Mouse (Mus musculus): ENCODE measurements at regions not wholly inside any gene's neighbourhood (a gene's known extent, or its start where the extent isn't known, plus 50 kb on each side); places are given as distances from the start of the nearest gene placed in this dataset.

DNA sequence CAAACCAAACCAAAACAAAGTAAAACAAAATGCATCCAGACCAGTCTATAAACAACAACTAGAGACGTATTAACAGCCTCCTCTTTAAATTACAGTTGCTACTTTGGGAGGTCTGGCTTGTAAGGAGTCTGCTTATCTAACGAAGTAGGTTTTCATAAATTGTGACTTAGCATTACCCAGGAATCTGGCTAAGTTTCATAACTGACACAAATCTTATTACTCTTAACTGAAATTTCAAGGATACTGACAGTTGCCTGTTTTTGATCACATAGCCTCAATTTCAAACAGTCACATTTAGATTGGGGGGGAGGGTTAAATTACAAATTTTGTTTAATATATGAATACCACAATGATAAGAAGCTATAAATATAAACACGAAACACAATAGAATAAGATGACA, 2097.5 kb downstream of the 9330182O14Rik start:
- H3K4me2 ChIP-seq: no peak overlapping the region
- no peaks in the 10 kb centered on the region for H3K9me3 ChIP-seq (replicated peaks)
- 47% methylated on average over 3 of the region's 3 CpGs for WGBS (ENCODE audit: insufficient replicate concordance)
- no peak for ATAC-seq (ENCODE audit: insufficient read depth)
- no peak overlapping the region for H3K4me3 ChIP-seq (replicated peaks)
- no peak overlapping the region for H3K27ac ChIP-seq (replicated peaks)
- H3K4me1 ChIP-seq (replicated peaks): no peaks in the 10 kb centered on the region
- H3K27me3 ChIP-seq: no peaks in the 10 kb centered on the region
- H3K9ac ChIP-seq: no peak overlapping the region
- H3K36me3 ChIP-seq (replicated peaks): no peaks in the 10 kb centered on the region

- Histone ChIP-seq H3K27me3 (no peaks in the 10 kb centered on the region), H3K4me1 (replicated peaks) (no peaks in the 10 kb centered on the region), H3K36me3 (replicated peaks) (no peaks in the 10 kb centered on the region), H3K4me3 (replicated peaks) (no peak overlapping the region), H3K27ac (replicated peaks) (no peak overlapping the region), H3K9me3 (replicated peaks) (no peaks in the 10 kb centered on the region), H3K4me2 (no peak overlapping the region), H3K9ac (no peak overlapping the region)
- no peak for ATAC-seq (ENCODE audit: insufficient read depth)
- WGBS (ENCODE audit: insufficient replicate concordance): 72% methylated on average over 1 of the region's 1 CpGs
Observed at GRCm38 (mm10) chr15:42246812-42247211, 2112.6 kb downstream of the 9330182O14Rik start.

GRCm38 (mm10) chr15:42252730-42253330, 2118.7 kb downstream of the 9330182O14Rik start:
- Histone ChIP-seq H3K27ac (replicated peaks) (no peak overlapping the region), H3K9me3 (replicated peaks) (no peaks in the 10 kb centered on the region), H3K4me2 (no peak overlapping the region), H3K36me3 (replicated peaks) (no peaks in the 10 kb centered on the region), H3K4me1 (replicated peaks) (no peaks in the 10 kb centered on the region), H3K9ac (no peak overlapping the region), H3K4me3 (replicated peaks) (no peak overlapping the region), H3K27me3 (no peaks in the 10 kb centered on the region)
- ATAC-seq (ENCODE audit: insufficient read depth): no peak
- 57% methylated on average over 2 of the region's 2 CpGs for WGBS (ENCODE audit: insufficient replicate concordance)

DNA sequence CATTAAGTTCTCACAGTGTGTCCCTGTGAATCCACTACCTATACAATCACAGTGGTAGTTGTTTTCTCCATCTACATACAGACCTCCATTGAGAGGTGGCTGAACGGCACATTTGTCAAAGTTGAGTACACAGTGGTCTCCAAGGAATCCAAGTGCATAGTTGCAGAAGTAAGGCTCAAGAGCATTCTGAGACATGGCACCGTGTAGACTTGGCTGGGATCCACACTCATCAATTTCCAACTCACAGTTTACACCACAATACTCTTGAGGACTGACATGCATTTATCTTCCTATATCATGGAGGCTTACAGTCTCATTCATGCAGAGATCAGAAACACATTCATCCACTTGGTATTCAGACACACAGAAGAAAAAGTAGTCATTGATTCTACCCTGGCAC, 2122.2 kb downstream of the 9330182O14Rik start:
- H3K27me3 ChIP-seq: no peaks in the 10 kb centered on the region
- WGBS (ENCODE audit: insufficient replicate concordance): 65% methylated on average over 2 of the region's 2 CpGs
- H3K36me3 ChIP-seq (replicated peaks): no peaks in the 10 kb centered on the region
- H3K4me1 ChIP-seq (replicated peaks): no peaks in the 10 kb centered on the region
- ATAC-seq (ENCODE audit: insufficient read depth): no peak
- no peaks in the 10 kb centered on the region for H3K9me3 ChIP-seq (replicated peaks)
- H3K4me2 ChIP-seq: no peak overlapping the region
- no peak overlapping the region for H3K4me3 ChIP-seq (replicated peaks)
- H3K9ac ChIP-seq: no peak overlapping the region
- H3K27ac ChIP-seq (replicated peaks): no peak overlapping the region

DNA sequence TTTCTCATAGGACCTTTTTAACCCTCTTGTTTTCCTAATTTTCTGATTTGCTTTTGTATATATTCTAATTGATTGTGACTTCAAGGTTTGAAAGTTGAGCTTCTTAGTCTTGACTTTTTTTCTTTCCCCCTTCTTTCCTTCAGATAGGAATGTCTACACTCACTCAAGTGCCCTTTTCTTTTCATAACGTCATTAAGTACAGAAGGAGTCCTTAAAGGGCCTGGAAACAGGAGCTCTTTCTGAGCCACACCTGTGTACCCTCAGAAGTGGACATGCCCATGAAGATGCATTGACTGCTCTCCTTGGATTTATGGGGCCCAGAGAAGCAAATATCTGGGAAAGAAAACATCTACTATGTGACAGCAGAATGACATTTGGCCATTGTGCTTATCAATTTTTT, 2141.0 kb downstream of the 9330182O14Rik start:
- 36% methylated on average over 1 of the region's 1 CpGs for WGBS (ENCODE audit: insufficient replicate concordance)
- no peak overlapping the region for H3K4me3 ChIP-seq (replicated peaks)
- no peak overlapping the region for H3K27ac ChIP-seq (replicated peaks)
- ATAC-seq (ENCODE audit: insufficient read depth): no peak
- H3K36me3 ChIP-seq (replicated peaks): no peaks in the 10 kb centered on the region
- H3K27me3 ChIP-seq: no peaks in the 10 kb centered on the region
- H3K9ac ChIP-seq: no peak overlapping the region
- no peaks in the 10 kb centered on the region for H3K4me1 ChIP-seq (replicated peaks)
- no peaks in the 10 kb centered on the region for H3K9me3 ChIP-seq (replicated peaks)
- no peak overlapping the region for H3K4me2 ChIP-seq

DNA sequence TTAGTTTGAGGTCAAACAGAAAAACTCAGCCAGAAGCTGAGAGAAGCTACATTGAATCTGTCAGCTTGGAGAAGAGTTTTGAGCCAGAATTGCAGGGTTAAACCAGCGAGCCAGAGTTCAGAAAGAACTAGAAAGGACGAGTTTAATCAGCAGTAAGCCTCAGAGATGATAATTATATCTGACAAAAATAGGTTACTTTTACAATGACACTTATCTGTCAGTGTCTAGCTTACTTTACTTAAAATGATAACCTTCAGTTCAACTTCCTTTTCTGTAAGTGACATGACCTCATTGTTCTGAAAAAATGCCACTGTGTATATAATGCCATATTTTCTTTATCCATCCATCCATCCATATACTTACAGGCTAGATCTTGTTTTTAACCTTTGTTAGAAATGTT, 2143.1 kb downstream of the 9330182O14Rik start:
- H3K9me3 ChIP-seq (replicated peaks): no peaks in the 10 kb centered on the region
- WGBS (ENCODE audit: insufficient replicate concordance): 44% methylated on average over 2 of the region's 2 CpGs
- H3K9ac ChIP-seq: no peak overlapping the region
- H3K4me1 ChIP-seq (replicated peaks): no peaks in the 10 kb centered on the region
- no peak overlapping the region for H3K4me3 ChIP-seq (replicated peaks)
- no peaks in the 10 kb centered on the region for H3K36me3 ChIP-seq (replicated peaks)
- no peak overlapping the region for H3K27ac ChIP-seq (replicated peaks)
- ATAC-seq (ENCODE audit: insufficient read depth): no peak
- no peaks in the 10 kb centered on the region for H3K27me3 ChIP-seq
- H3K4me2 ChIP-seq: no peak overlapping the region

DNA sequence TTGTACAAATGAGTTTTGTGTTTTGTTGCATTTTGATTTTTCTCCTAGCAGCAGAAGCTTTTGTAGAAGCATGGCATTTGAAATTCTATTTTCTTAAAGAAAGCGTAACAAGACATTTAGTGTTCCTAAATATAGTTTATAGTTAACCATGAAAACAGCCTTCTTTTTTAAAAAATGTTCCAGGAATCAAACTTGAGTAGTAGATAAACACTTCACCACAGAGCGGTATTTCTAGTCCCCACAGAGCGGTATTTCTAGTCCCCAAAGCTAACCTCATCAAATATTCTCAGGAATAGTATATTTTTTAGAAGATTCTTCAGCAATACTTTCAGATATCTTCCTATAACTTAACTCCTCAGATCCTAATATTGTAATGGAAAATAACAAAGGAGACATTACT, 2146.6 kb downstream of the 9330182O14Rik start:
- no peak for ATAC-seq (ENCODE audit: insufficient read depth)

DNA sequence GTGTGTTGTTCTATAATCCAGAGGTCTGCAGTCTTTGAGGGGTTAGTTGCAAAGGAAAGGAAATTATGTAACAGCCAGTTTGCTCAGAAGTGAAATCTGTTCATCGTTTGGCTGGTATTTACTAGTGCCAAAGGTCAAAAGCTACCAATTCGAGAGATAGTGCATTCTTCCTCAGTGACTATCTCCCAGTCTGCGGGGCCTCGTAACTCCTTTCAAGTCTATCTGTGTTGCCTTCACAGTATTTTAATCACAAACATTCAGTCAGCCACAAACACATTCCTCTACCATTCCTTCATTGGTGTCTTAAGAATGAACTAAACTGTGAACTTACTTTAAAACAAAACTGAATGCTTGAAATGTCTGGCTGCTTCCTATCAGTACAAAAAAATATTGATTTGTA, 2162.2 kb downstream of the 9330182O14Rik start:
- H3K27me3 ChIP-seq: no peaks in the 10 kb centered on the region
- WGBS (ENCODE audit: insufficient replicate concordance): 43% methylated on average over 4 of the region's 4 CpGs
- no peak overlapping the region for H3K27ac ChIP-seq (replicated peaks)
- H3K4me1 ChIP-seq (replicated peaks): no peaks in the 10 kb centered on the region
- H3K9ac ChIP-seq: no peak overlapping the region
- ATAC-seq (ENCODE audit: insufficient read depth): no peak
- no peaks in the 10 kb centered on the region for H3K36me3 ChIP-seq (replicated peaks)
- no peak overlapping the region for H3K4me3 ChIP-seq (replicated peaks)
- no peaks in the 10 kb centered on the region for H3K9me3 ChIP-seq (replicated peaks)
- no peak overlapping the region for H3K4me2 ChIP-seq

More for the DNA sequence above, 2146.6 kb downstream of the 9330182O14Rik start:
- 77% methylated on average over 3 of the region's 3 CpGs for WGBS (ENCODE audit: insufficient replicate concordance)
- no peaks in the 10 kb centered on the region for H3K9me3 ChIP-seq (replicated peaks)
- H3K27me3 ChIP-seq: no peaks in the 10 kb centered on the region
- H3K36me3 ChIP-seq (replicated peaks): no peaks in the 10 kb centered on the region
- H3K9ac ChIP-seq: no peak overlapping the region
- H3K4me2 ChIP-seq: no peak overlapping the region
- no peak overlapping the region for H3K4me3 ChIP-seq (replicated peaks)
- H3K27ac ChIP-seq (replicated peaks): no peak overlapping the region
- H3K4me1 ChIP-seq (replicated peaks): no peaks in the 10 kb centered on the region

DNA sequence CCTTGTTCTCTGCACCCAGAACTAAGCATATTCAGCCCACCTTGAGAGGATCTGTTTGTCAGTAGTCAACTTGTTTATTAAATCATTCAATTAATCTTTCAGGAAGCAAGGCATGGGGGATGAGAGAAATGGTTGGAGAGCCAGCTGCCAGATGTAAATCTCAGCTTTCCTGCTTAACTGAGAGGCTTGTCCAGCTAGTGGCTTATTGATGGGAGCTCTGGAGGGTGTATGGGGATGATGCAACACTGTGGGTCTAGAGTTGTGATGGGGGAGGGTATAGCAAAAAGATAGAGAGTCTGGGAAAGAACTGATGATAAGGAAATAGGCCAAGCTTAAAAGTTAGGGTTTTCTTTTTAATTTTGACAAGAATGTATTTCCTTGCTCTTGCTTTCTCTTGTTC, 2163.3 kb downstream of the 9330182O14Rik start:
- H3K4me2 ChIP-seq: no peak overlapping the region
- no peaks in the 10 kb centered on the region for H3K9me3 ChIP-seq (replicated peaks)
- H3K9ac ChIP-seq: no peak overlapping the region
- H3K4me3 ChIP-seq (replicated peaks): no peak overlapping the region
- H3K27ac ChIP-seq (replicated peaks): no peak overlapping the region
- ATAC-seq (ENCODE audit: insufficient read depth): no peak
- H3K4me1 ChIP-seq (replicated peaks): no peaks in the 10 kb centered on the region
- H3K27me3 ChIP-seq: no peaks in the 10 kb centered on the region
- H3K36me3 ChIP-seq (replicated peaks): no peaks in the 10 kb centered on the region

GRCm38 (mm10) chr15:42301956-42302355, 2167.8 kb downstream of the 9330182O14Rik start:
- no peak overlapping the region for H3K4me2 ChIP-seq
- H3K4me1 ChIP-seq (replicated peaks): no peaks in the 10 kb centered on the region
- 53% methylated on average over 1 of the region's 1 CpGs for WGBS (ENCODE audit: insufficient replicate concordance)
- no peaks in the 10 kb centered on the region for H3K9me3 ChIP-seq (replicated peaks)
- no peak overlapping the region for H3K4me3 ChIP-seq (replicated peaks)
- no peak overlapping the region for H3K9ac ChIP-seq
- no peak for ATAC-seq (ENCODE audit: insufficient read depth)
- no peaks in the 10 kb centered on the region for H3K27me3 ChIP-seq
- H3K36me3 ChIP-seq (replicated peaks): no peaks in the 10 kb centered on the region
- no peak overlapping the region for H3K27ac ChIP-seq (replicated peaks)

DNA sequence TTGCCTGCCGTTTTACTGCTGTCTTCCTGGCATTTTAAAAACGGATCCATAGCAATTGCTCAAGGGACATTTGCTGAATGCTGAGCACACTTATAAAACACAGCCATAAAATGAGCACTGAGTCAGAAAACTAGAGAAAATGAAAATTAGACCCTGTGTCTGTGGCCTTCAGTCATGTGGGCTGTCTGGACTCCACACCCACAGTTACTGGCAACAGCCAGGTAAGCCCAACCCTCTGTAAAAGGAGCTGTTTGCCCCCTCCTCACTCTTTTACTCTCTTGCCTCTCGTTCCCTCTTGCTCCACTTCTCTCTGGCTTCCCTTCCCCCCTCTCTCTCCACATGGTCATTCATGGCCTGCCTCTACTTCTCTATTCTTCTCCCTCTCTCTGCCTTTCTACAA, 2169.9 kb downstream of the 9330182O14Rik start:
- H3K4me3 ChIP-seq (replicated peaks): no peak overlapping the region
- H3K36me3 ChIP-seq (replicated peaks): no peaks in the 10 kb centered on the region
- H3K9ac ChIP-seq: no peak overlapping the region
- no peaks in the 10 kb centered on the region for H3K9me3 ChIP-seq (replicated peaks)
- no peak overlapping the region for H3K4me2 ChIP-seq
- 61% methylated on average over 3 of the region's 3 CpGs for WGBS (ENCODE audit: insufficient replicate concordance)
- no peaks in the 10 kb centered on the region for H3K27me3 ChIP-seq
- H3K27ac ChIP-seq (replicated peaks): no peak overlapping the region
- H3K4me1 ChIP-seq (replicated peaks): no peaks in the 10 kb centered on the region
- no peak for ATAC-seq (ENCODE audit: insufficient read depth)

DNA sequence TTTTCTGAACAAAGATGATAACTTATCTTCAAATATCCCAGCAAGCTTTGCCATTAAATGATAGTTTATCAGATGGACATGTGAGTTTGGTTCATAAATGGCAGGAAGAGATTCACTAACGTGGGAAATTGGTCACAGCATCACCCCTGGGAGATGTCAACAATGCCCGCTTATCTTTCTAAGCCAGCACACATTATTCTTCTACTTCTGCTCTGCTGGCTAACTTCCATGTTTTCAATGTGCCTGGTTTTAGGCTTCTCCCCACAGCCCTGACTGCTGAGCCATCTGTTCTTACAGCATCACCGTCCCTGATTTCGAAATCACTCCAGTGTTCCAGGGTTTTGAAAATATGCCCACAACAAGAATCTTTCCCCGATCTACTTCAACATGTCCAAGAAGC, 2175.4 kb downstream of the 9330182O14Rik start:
- WGBS (ENCODE audit: insufficient replicate concordance): 20% methylated on average over 5 of the region's 5 CpGs
- Histone ChIP-seq H3K9me3 (replicated peaks) (no peaks in the 10 kb centered on the region), H3K9ac (no peak overlapping the region), H3K4me3 (replicated peaks) (no peak overlapping the region), H3K27me3 (no peaks in the 10 kb centered on the region), H3K4me1 (replicated peaks) (no peaks in the 10 kb centered on the region), H3K27ac (replicated peaks) (no peak overlapping the region), H3K4me2 (no peak overlapping the region), H3K36me3 (replicated peaks) (no peaks in the 10 kb centered on the region)
- no peak for ATAC-seq (ENCODE audit: insufficient read depth)
